Mouse (Mus musculus) myocyte (in vitro differentiated cells): Measurements from ENCODE around the gene Sphkap. TPM values are rescaled to one million over a fixed set of nuclear protein-coding genes. Genes with fewer than 3 reads are reported as not detected.

Experiments
- H3K27me3 ChIP-seq: one replicate; pipeline ENCODE4 v1.6.1; 2011; ENCODE audit not compliant: control insufficient read depth, insufficient read depth, insufficient read length
- H3K36me3 ChIP-seq: one replicate; pipeline ENCODE4 v1.6.1; 2011; ENCODE audit not compliant: control insufficient read depth, insufficient read depth
- H3K4me2 ChIP-seq: one replicate; pipeline ENCODE4 v1.6.1; 2011; ENCODE audit warnings: low read depth, control low read depth
- H3K4me3 ChIP-seq: one replicate; pipeline ENCODE4 v1.5.1; 2011; ENCODE audit warnings: mild to moderate bottlenecking, control low read depth, moderate library complexity
- H3K79me2 ChIP-seq: one replicate; pipeline ENCODE4 v1.6.1; 2011; ENCODE audit not compliant: control insufficient read depth, insufficient read depth
- H3ac ChIP-seq: one replicate; pipeline ENCODE4 v1.6.1; 2011; ENCODE audit not compliant: control insufficient read depth, insufficient read length
- CEBPB ChIP-seq: IDR thresholded peaks from 2 replicates; pipeline ENCODE4 v1.6.1; 2011; ENCODE audit warnings: mild to moderate bottlenecking, moderate library complexity; ENCODE audit not compliant: poor library complexity, insufficient read depth, severe bottlenecking
- E2F4 ChIP-seq: IDR thresholded peaks from one replicate; pipeline ENCODE4 v1.6.1; 2011; ENCODE audit warnings: mild to moderate bottlenecking, control low read depth, moderate library complexity; ENCODE audit not compliant: insufficient read depth
- MAX ChIP-seq: IDR thresholded peaks from one replicate; pipeline ENCODE4 v1.6.1; 2011; ENCODE audit warnings: low read depth, mild to moderate bottlenecking, control low read depth
- MYOD1 ChIP-seq, 3 experiments: IDR thresholded peaks; one replicate each; pipeline ENCODE4 v1.6.1; 2011; ENCODE audit warnings: control low read depth in 2 of 3, low read depth in 2 of 3, mild to moderate bottlenecking in 2 of 3, moderate library complexity in 1 of 3; ENCODE audit not compliant: insufficient read length in 2 of 3, control insufficient read depth in 1 of 3
- MYOG ChIP-seq, 3 experiments: IDR thresholded peaks; one replicate each; pipeline ENCODE4 v1.6.1; 2011; ENCODE audit warnings: control low read depth in 2 of 3, low read depth in 2 of 3, mild to moderate bottlenecking in 2 of 3; ENCODE audit not compliant: insufficient read length in 2 of 3, control insufficient read depth in 1 of 3, insufficient read depth in 1 of 3
- POLR2A ChIP-seq: IDR thresholded peaks from one replicate; pipeline ENCODE4 v1.6.1; 2011; ENCODE audit warnings: low read depth, mild to moderate bottlenecking, control low read depth, moderate library complexity; ENCODE audit not compliant: insufficient read length
- POLR2AphosphoS2 ChIP-seq: IDR thresholded peaks from one replicate; pipeline ENCODE4 v1.6.1; 2011; ENCODE audit warnings: low read depth, control low read depth; ENCODE audit not compliant: insufficient read length
- REST ChIP-seq: IDR thresholded peaks from one replicate; pipeline ENCODE4 v1.6.1; 2011; ENCODE audit warnings: mild to moderate bottlenecking, control low read depth, moderate library complexity; ENCODE audit not compliant: insufficient read depth, insufficient read length
- SRF ChIP-seq: IDR thresholded peaks from one replicate; pipeline ENCODE4 v1.6.1; 2011; ENCODE audit warnings: low read depth; ENCODE audit not compliant: control insufficient read depth, insufficient read length
- TCF12 ChIP-seq: IDR thresholded peaks from one replicate; pipeline ENCODE4 v1.6.1; 2011; ENCODE audit warnings: mild to moderate bottlenecking, control low read depth; ENCODE audit not compliant: poor library complexity, insufficient read depth, severe bottlenecking
- TCF3 ChIP-seq: IDR thresholded peaks from one replicate; pipeline ENCODE4 v1.6.1; 2011; ENCODE audit warnings: low read depth, control low read depth; ENCODE audit not compliant: insufficient read length
- USF1 ChIP-seq: IDR thresholded peaks from one replicate; pipeline ENCODE4 v1.6.1; 2011; ENCODE audit warnings: low read depth, mild to moderate bottlenecking, control low read depth, moderate library complexity
- polyA plus RNA-seq: library from polyadenylated mRNA; unstranded; fragments of >200 nt; fragmentation: generic; extraction: Trizol; gene quantifications from one replicate; pipeline ENCODE4 v1.2.1, GENCODE M21; 2012; ENCODE audit warnings: missing spikeins

Sphkap gene
- polyA plus RNA-seq, 1 experiment = not detected

DNA sequence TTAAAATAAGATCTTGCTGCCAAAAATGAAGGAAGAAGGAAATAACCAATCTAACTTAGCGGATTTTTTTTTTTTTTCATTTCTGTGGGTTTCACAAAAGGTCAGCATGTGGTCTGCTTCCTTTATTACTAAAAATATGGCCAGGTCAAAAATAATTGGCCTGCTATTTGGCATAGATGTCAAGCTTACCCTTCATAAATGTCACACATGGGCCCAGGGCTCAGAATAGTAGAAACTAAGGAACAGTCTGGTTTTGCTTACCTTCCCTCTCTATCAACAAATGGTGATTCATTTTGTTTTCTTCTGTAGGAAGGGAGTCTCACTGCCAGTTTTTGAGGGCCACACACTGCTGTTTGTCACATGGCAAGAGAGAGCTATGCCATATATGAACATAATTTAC is 156.3 kb downstream of the Sphkap start:
- H3K79me2 ChIP-seq = no peaks in the 10 kb centered on the region
- no peak for TF ChIP-seq MYOG (IDR thresholded peaks at IDR 0.05; ENCODE audit: control insufficient read depth in 1 of 3, insufficient read depth in 1 of 3, insufficient read length in 2 of 3, low read depth in 2 of 3)
- no peak for TF ChIP-seq MYOD1 (IDR thresholded peaks at IDR 0.05; ENCODE audit: control insufficient read depth in 1 of 3, insufficient read length in 2 of 3, low read depth in 2 of 3)
- no peak for TF ChIP-seq TCF12
- TF ChIP-seq E2F4 = no peak
- no peak for TF ChIP-seq MAX
- no peak for TF ChIP-seq POLR2AphosphoS2
- no peak overlapping the region for H3ac ChIP-seq

DNA sequence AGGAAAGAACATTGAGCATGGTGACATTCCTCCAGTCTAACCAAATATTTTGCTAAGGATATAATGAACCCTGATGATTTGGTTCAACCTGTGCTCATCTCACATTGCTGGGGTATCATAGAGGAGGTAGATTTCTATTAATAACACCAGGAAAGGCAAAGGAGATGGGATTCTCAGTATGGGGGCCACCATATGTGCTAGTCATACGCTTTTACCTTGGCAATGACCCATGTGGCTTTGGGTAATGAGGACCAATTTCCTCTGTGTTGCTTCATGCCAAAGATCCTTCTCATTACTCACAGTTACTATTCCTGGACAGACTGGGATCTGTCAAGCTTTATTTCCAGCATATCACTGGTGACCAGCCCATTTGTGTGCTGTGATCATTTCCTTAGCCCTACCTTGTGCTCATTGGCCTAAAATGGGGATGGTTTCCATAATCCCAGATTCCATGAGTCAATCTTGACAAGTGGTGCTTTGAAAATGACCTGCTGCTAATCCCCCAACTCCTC is 159.7 kb downstream of the Sphkap start:
- Histone ChIP-seq H3K79me2 (no peaks in the 10 kb centered on the region), H3K4me2 (no peak overlapping the region), H3K27me3 (no peaks in the 10 kb centered on the region), H3K36me3 (no peaks in the 10 kb centered on the region), H3K4me3 (no peak overlapping the region), H3ac (no peak overlapping the region)
- TF ChIP-seq SRF = no peak
- no peak for TF ChIP-seq REST
- TF ChIP-seq CEBPB = no peak
- TF ChIP-seq MYOG (IDR thresholded peaks at IDR 0.05; ENCODE audit: control insufficient read depth in 1 of 3, insufficient read depth in 1 of 3, insufficient read length in 2 of 3, low read depth in 2 of 3) = no peak
- no peak for TF ChIP-seq TCF3
- TF ChIP-seq POLR2AphosphoS2 = no peak
- TF ChIP-seq E2F4 = no peak
- no peak for TF ChIP-seq USF1
- no peak for TF ChIP-seq MAX
- TF ChIP-seq TCF12 = no peak
- TF ChIP-seq MYOD1 (IDR thresholded peaks at IDR 0.05; ENCODE audit: control insufficient read depth in 1 of 3, insufficient read length in 2 of 3, low read depth in 2 of 3) = no peak
- TF ChIP-seq POLR2A = no peak

More for the DNA sequence above, 156.3 kb downstream of the Sphkap start:
- H3K4me2 ChIP-seq = no peak overlapping the region
- H3K36me3 ChIP-seq = no peaks in the 10 kb centered on the region
- no peak overlapping the region for H3K4me3 ChIP-seq
- no peaks in the 10 kb centered on the region for H3K27me3 ChIP-seq

DNA sequence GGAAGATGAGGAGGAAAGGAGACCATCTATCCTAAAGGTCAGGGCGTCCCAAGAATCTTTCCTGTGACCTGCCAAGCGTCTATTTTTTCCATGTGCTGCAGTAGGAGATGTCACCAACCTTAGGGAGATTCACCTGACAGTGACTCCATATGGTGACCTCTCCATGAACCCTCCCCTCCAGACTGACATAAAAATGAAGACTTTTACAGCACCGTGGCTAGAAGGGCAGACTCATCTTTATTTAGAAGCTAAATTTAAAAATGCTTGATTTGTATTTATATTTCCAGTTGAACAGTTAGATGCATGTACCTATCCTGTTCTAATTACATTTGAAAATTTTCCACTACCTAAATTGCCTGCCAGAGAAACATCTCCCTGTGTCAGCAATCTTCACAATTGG is 180.1 kb downstream of the Sphkap start:
- no peak overlapping the region for H3K4me2 ChIP-seq
- no peaks in the 10 kb centered on the region for H3K79me2 ChIP-seq
- TF ChIP-seq TCF3 = no peak
- no peak for TF ChIP-seq REST
- no peak for TF ChIP-seq POLR2A
- TF ChIP-seq MYOD1 (IDR thresholded peaks at IDR 0.05; ENCODE audit: control insufficient read depth in 1 of 3, insufficient read length in 2 of 3, low read depth in 2 of 3) = no peak
- no peak for TF ChIP-seq E2F4
- no peak for TF ChIP-seq TCF12
- TF ChIP-seq CEBPB = no peak
- TF ChIP-seq POLR2AphosphoS2 = no peak
- no peak for TF ChIP-seq MAX
- TF ChIP-seq USF1 = no peak
- TF ChIP-seq SRF = no peak
- no peak for TF ChIP-seq MYOG (IDR thresholded peaks at IDR 0.05; ENCODE audit: control insufficient read depth in 1 of 3, insufficient read depth in 1 of 3, insufficient read length in 2 of 3, low read depth in 2 of 3)

DNA sequence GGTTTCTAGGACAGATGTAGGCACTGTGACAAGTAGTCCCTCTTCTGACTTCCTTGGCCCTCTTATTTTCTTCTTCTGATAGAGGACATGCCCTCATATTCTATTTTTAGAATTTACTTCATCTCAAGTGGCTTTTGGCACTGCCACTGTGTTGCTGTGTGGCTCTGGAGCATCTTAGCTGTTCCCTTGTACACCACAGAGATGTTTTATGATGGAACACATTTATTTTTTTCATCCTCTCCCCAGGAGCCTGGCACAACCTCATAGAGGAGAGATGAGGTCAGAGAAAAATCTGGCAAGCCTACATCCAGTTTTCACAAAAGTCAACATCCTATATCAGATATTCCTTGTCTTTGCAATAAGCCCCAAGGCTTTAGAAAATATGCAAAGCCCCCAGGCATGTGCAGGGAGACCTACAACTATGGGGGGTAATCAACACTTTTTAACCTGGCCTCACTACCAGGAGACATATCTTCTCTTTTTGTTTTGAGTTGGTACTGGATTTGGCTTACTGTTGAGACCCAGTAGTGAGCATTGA is 183.5 kb downstream of the Sphkap start:
- no peaks in the 10 kb centered on the region for H3K79me2 ChIP-seq
- H3K4me3 ChIP-seq = no peak overlapping the region
- no peak overlapping the region for H3ac ChIP-seq
- no peaks in the 10 kb centered on the region for H3K36me3 ChIP-seq
- H3K27me3 ChIP-seq = no peaks in the 10 kb centered on the region
- no peak overlapping the region for H3K4me2 ChIP-seq
- TF ChIP-seq POLR2A (no peak), REST (no peak), MYOD1 (IDR thresholded peaks at IDR 0.05; ENCODE audit: control insufficient read depth in 1 of 3, insufficient read length in 2 of 3, low read depth in 2 of 3) (no peak), MAX (no peak), CEBPB (no peak), TCF12 (no peak), POLR2AphosphoS2 (no peak), E2F4 (no peak), TCF3 (no peak), SRF (no peak), USF1 (no peak), MYOG (IDR thresholded peaks at IDR 0.05; ENCODE audit: control insufficient read depth in 1 of 3, insufficient read depth in 1 of 3, insufficient read length in 2 of 3, low read depth in 2 of 3) (no peak)

More for the DNA sequence above, 180.1 kb downstream of the Sphkap start:
- no peak overlapping the region for H3K4me3 ChIP-seq
- no peaks in the 10 kb centered on the region for H3K27me3 ChIP-seq
- H3ac ChIP-seq = no peak overlapping the region
- H3K36me3 ChIP-seq = no peaks in the 10 kb centered on the region

DNA sequence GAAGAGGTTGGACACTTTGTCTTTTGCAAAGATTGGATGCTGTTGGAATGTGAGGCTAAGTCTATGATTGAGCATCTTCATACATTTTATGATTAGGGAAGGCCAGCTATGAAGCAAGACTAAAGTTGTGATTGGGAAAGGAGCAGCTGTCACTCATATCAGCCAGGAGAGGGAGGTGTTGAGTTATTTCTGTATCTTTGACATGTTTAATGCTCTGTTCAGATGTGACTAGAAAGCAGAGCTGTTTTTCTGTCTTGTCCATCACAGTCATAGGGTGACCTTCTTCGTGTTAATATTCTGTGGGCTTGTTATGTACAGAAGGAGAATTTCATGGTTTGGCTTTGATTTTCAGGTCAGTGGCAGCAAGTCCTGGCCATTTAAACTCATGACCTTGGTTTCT is 184.9 kb downstream of the Sphkap start:
- no peaks in the 10 kb centered on the region for H3K79me2 ChIP-seq
- no peaks in the 10 kb centered on the region for H3K27me3 ChIP-seq
- TF ChIP-seq MAX (no peak), MYOD1 (IDR thresholded peaks at IDR 0.05; ENCODE audit: control insufficient read depth in 1 of 3, insufficient read length in 2 of 3, low read depth in 2 of 3) (no peak), MYOG (IDR thresholded peaks at IDR 0.05; ENCODE audit: control insufficient read depth in 1 of 3, insufficient read depth in 1 of 3, insufficient read length in 2 of 3, low read depth in 2 of 3) (no peak)
- H3ac ChIP-seq = no peak overlapping the region
- no peaks in the 10 kb centered on the region for H3K36me3 ChIP-seq
- H3K4me3 ChIP-seq = no peak overlapping the region
- no peak overlapping the region for H3K4me2 ChIP-seq
